ENCODE assay signal across 8 mouse cellular contexts in genomic region chr2:79429108-79429507, GRCm38 (mm10). TPM values are rescaled to one million over a fixed set of nuclear protein-coding genes. Genes with fewer than 3 reads are reported as not detected.
A peak's percentile ranks its signal among the peaks of the same experiment; 100 is the strongest.
DNase-seq lines count a peak whose midpoint lies in the region; ATAC-seq and TF ChIP-seq lines count a peak whose summit lies in the region.

No protein-coding gene starts in this region.

- H3K9ac ChIP-seq in lung, embryonic 14.5 days: 0 out of 2 replicates have a peak overlapping the region, but pooled peaks have one; percentile 43
- H3K9ac ChIP-seq in forebrain, embryonic 16.5 days (replicated peaks; ENCODE audit: low read depth, low read length): peak overlapping the region; percentile 36; the same call in 1 of the 2 replicates
- H3K9ac ChIP-seq in liver, embryonic 14.5 days (replicated peaks): no peak overlapping the region
- no peak overlapping the region for H3K9ac ChIP-seq in stomach, embryonic 15.5 days

- peaks cover 5% of the 10 kb centered on the region for H3K4me1 ChIP-seq in lung, embryonic 14.5 days (ENCODE audit: insufficient read depth)
- H3K4me1 ChIP-seq in forebrain, embryonic 16.5 days (replicated peaks; ENCODE audit: control insufficient read depth, insufficient read depth, low read length): peaks cover 8% of the 10 kb centered on the region
- 0 out of 4 replicates have a peak, but pooled peaks cover 0 to 2% of the 10 kb centered on the region in 2 experiments for H3K4me1 ChIP-seq in liver, embryonic 14.5 days (replicated peaks; ENCODE audit: control insufficient read depth in 2 of 2, insufficient read depth in 2 of 2, low read length in 1 of 2)
- H3K4me1 ChIP-seq in stomach, embryonic 15.5 days: peaks cover 3% of the 10 kb centered on the region; the same call in 1 of the 2 replicates

- TF ChIP-seq CTCF in lung, embryonic 14.5 days (IDR thresholded peaks at IDR 0.05; ENCODE audit: low read depth): no peak
- TF ChIP-seq CTCF in liver, embryonic 14.5 days (IDR thresholded peaks at IDR 0.05; ENCODE audit: low read depth): no peak

- intact Hi-C loops in left cerebral cortex, postnatal 25 days (cut with DNase I): no loop called here

- H3K36me3 ChIP-seq in lung, embryonic 14.5 days (ENCODE audit: insufficient read depth): no peaks in the 10 kb centered on the region
- H3K36me3 ChIP-seq in forebrain, embryonic 16.5 days (ENCODE audit: control insufficient read depth, insufficient read depth): no peaks in the 10 kb centered on the region
- H3K36me3 ChIP-seq in liver, embryonic 14.5 days (replicated peaks; ENCODE audit: control insufficient read depth, insufficient read depth, low read depth): no peaks in the 10 kb centered on the region
- no peaks in the 10 kb centered on the region for H3K36me3 ChIP-seq in stomach, embryonic 15.5 days

- H3K4me2 ChIP-seq in lung, embryonic 14.5 days: peak overlapping the region; percentile 85
- peak overlapping the region; percentile 69 for H3K4me2 ChIP-seq in forebrain, embryonic 16.5 days (ENCODE audit: low read length)
- peak overlapping the region; percentile 58 for H3K4me2 ChIP-seq in liver, embryonic 14.5 days (ENCODE audit: low read depth)
- peak overlapping the region; percentile 81 for H3K4me2 ChIP-seq in stomach, embryonic 15.5 days

- DNase-seq in lung, embryonic 14.5 days: no peak
- DNase-seq in lung, adult 18-20 months: no peak
- no peak for DNase-seq in liver, embryonic 14.5 days (ENCODE audit: low read depth in 3 of 3, low spot score in 3 of 3)
- no peak for DNase-seq in adrenal gland, adult (ENCODE audit: inconsistent age in 2 of 2, low spot score in 1 of 2)
- DNase-seq in left cerebral cortex, postnatal 25 days (ENCODE audit: low spot score in 2 of 2): no peak
- DNase-seq in cerebellum, postnatal 25 days: no peak

- peak overlapping the region; percentile 48 for H3K4me3 ChIP-seq in lung, embryonic 14.5 days (ENCODE audit: low read depth, low read length)
- peak overlapping the region; percentile 39 for H3K4me3 ChIP-seq in forebrain, embryonic 16.5 days (replicated peaks; ENCODE audit: low read length)
- H3K4me3 ChIP-seq in liver, embryonic 14.5 days (ENCODE audit: insufficient read depth in 1 of 2, low read depth in 2 of 2, low read length in 2 of 2): peak overlapping the region; percentile 32 to 51
- H3K4me3 ChIP-seq in stomach, embryonic 15.5 days (replicated peaks): peak overlapping the region; percentile 42

- H3K27ac ChIP-seq in lung, embryonic 14.5 days (ENCODE audit: low read depth): no peak overlapping the region
- H3K27ac ChIP-seq in forebrain, embryonic 16.5 days (ENCODE audit: low read length): no peak overlapping the region
- H3K27ac ChIP-seq in liver, embryonic 14.5 days: no peak overlapping the region
- H3K27ac ChIP-seq in stomach, embryonic 15.5 days: no peak overlapping the region

- H3K9me3 ChIP-seq in lung, embryonic 14.5 days (ENCODE audit: low read depth, low read length): no peaks in the 10 kb centered on the region
- no peaks in the 10 kb centered on the region for H3K9me3 ChIP-seq in forebrain, embryonic 16.5 days (ENCODE audit: control insufficient read depth, low read length)
- no peaks in the 10 kb centered on the region for H3K9me3 ChIP-seq in liver, embryonic 14.5 days (ENCODE audit: control insufficient read depth, low read length)
- no peaks in the 10 kb centered on the region for H3K9me3 ChIP-seq in stomach, embryonic 15.5 days

- 13% methylated on average over 7 of the region's 7 CpGs for WGBS in lung, embryonic 14.5 days
- 21% methylated on average over 7 of the region's 7 CpGs for WGBS in forebrain, embryonic 16.5 days
- 10% methylated on average over 7 of the region's 7 CpGs for WGBS in liver, embryonic 14.5 days (ENCODE audit: insufficient replicate concordance)
- 18% methylated on average over 7 of the region's 7 CpGs for WGBS in stomach, embryonic 15.5 days

- H3K27me3 ChIP-seq in lung, embryonic 14.5 days (ENCODE audit: insufficient read depth, low read length): peaks cover 13% of the 10 kb centered on the region; the same call in 1 of the 2 replicates
- H3K27me3 ChIP-seq in forebrain, embryonic 16.5 days (replicated peaks; ENCODE audit: control insufficient read depth, insufficient read depth, low read length): peaks cover 17% of the 10 kb centered on the region
- peaks cover 6% of the 10 kb centered on the region for H3K27me3 ChIP-seq in liver, embryonic 14.5 days (ENCODE audit: control insufficient read depth, insufficient read depth, low read length)
- H3K27me3 ChIP-seq in stomach, embryonic 15.5 days (replicated peaks): 0 out of 2 replicates have a peak, but pooled peaks cover 5% of the 10 kb centered on the region

- peak; percentile 41; the same call in 1 of the 2 replicates for ATAC-seq in lung, embryonic 14.5 days (ENCODE audit: insufficient read depth)
- no peak for ATAC-seq in forebrain, embryonic 16.5 days
- ATAC-seq in liver, embryonic 14.5 days (ENCODE audit: insufficient read depth): no peak
- no peak for ATAC-seq in stomach, embryonic 15.5 days (ENCODE audit: insufficient read depth, low FRiP score, low read depth)

- no peak for TF ChIP-seq EP300 in liver, embryonic 14.5 days (IDR thresholded peaks at IDR 0.05; ENCODE audit: low read depth)

RNA-seq across cellular contexts. Expression of gene Neurod1, which starts 27.4 kb away (rescaled TPM):
- not detected in 2 replicates for polyA plus RNA-seq in lung, embryonic 14.5 days (2014; fragmentation: Nextera tagmentation; extraction: Ambion mirVana)
- polyA plus RNA-seq in forebrain, embryonic 16.5 days (2015; fragmentation: Nextera tagmentation; extraction: Ambion mirVana): 55.8 and 68.6 TPM in 2 replicates
- 0.01 and 0.06 TPM in 2 replicates for polyA plus RNA-seq in liver, embryonic 14.5 days (2012; rRNA removed)
- polyA plus RNA-seq in liver, embryonic 14.5 days (2014; fragmentation: Nextera tagmentation; extraction: Ambion mirVana): not detected in 2 replicates
- 2.2 and 3.3 TPM in 2 replicates for polyA plus RNA-seq in stomach, embryonic 15.5 days (2015; fragmentation: Nextera tagmentation; extraction: Ambion mirVana)
- 10 to 100 TPM; 18.2 to 20.3 TPM for total RNA-seq in left cerebral cortex, postnatal 25 days (2021)

RNA-seq across cellular contexts. Expression of gene Cerkl, which starts 27.5 kb away (rescaled TPM):
- polyA plus RNA-seq in lung, embryonic 14.5 days (2014; fragmentation: Nextera tagmentation; extraction: Ambion mirVana): 0.12 and 0.81 TPM in 2 replicates
- 1.3 and 1.5 TPM in 2 replicates for polyA plus RNA-seq in forebrain, embryonic 16.5 days (2015; fragmentation: Nextera tagmentation; extraction: Ambion mirVana)
- 0.75 and 1.2 TPM in 2 replicates for polyA plus RNA-seq in liver, embryonic 14.5 days (2012; rRNA removed)
- polyA plus RNA-seq in liver, embryonic 14.5 days (2014; fragmentation: Nextera tagmentation; extraction: Ambion mirVana): 1.5 and 5.0 TPM in 2 replicates
- 0.53 and 1.3 TPM in 2 replicates for polyA plus RNA-seq in stomach, embryonic 15.5 days (2015; fragmentation: Nextera tagmentation; extraction: Ambion mirVana)
- total RNA-seq in left cerebral cortex, postnatal 25 days (2021): 1 to 10 TPM; 3.6 to 3.9 TPM

Comparison
In these comparisons a context has a peak if more than half of its experiments do, and no peak if none do; other contexts are left out.
1. H3K9ac ChIP-seq: peak in lung, embryonic 14.5 days (single experiment) and forebrain, embryonic 16.5 days (single experiment); none in liver, embryonic 14.5 days (single experiment) and stomach, embryonic 15.5 days (single experiment).
2. RNA of gene Neurod1, which starts 27.4 kb away (polyA plus RNA-seq): 55.8 to 68.6 TPM in forebrain, embryonic 16.5 days; 2.2 to 3.3 TPM in stomach, embryonic 15.5 days, 0.01 to 0.06 TPM in liver, embryonic 14.5 days and not detected in lung, embryonic 14.5 days; every median in the first group is over 10 times any median in the second.
3. Peak in every context shown above with its lines, with median percentiles within 50 percentile points of each other: H3K4me2 ChIP-seq and H3K4me3 ChIP-seq.